Mouse (Mus musculus): ENCODE data around the gene Abcc4. TPM values are rescaled to one million over a fixed set of nuclear protein-coding genes. Genes with fewer than 3 reads are reported as not detected.

Gene Abcc4
- 6.4 and 9.3 TPM in 2 replicates for polyA plus RNA-seq (2012; ENCODE audit: low replicate concordance)

DNA sequence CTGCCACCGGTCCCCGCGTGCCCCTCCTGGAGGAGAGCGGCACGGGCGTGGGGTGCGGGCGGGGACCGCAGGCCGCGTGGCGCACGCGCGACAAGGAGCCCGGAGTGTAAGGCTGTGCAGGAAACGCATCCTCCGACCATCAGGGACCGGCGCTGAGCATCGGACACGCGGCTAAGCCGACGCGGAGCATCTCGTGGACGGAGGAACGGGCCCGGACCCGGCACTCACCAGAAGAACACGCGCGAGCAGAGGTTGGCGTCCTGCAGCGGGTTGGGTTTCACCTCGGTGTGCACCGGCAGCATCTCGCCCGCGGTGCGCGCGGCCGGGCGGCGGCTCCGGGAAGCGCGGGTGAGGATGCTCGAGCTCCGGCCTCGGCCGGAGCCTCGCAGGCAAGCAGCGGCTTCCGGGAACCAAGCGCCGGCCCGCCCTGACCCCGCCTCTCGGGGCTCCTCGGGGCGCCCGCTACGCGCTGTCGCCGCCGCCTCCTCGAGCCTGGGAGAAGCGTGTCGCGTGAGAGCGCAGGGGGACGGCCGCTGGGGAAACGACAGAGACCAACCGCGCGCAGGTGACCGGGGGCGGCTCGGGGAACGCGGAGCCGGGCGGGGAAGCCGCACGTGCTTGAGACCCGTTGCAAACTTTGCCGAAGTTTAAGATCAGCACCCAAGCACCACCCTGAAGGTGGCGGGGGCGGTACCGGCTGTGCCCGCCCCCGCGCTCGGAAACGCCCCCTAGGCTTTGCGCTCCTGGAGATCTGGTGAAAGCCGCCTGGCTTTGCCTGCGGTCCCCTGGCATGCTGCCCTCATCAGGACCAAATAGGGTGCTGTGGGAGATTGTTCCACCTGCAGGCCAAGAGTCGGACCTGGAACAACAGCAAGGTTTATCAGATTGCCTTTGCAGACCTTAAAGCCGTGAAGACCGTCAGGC lies at the start of gene Abcc4:
Gene Abcc4 (minus strand): TSS at position 412 of the 924 bp plus-strand sequence.

Other genes starting within 250 kb of the Abcc4 start
- gene Cldn10, start 81.7 kb upstream of the Abcc4 start, polyA plus RNA-seq (2012; ENCODE audit: low replicate concordance) = not detected in 2 replicates
- 1.0 and 1.8 TPM in 2 replicates for gene Dzip1, start 219.2 kb upstream of the Abcc4 start, polyA plus RNA-seq (2012; ENCODE audit: low replicate concordance)
- gene Dnajc3, start 231.8 kb upstream of the Abcc4 start, polyA plus RNA-seq (2012; ENCODE audit: low replicate concordance) = 1.1 and 4.6 TPM in 2 replicates